Mouse (Mus musculus) cerebellum, adult 18-20 months (tissue): ENCODE results near the gene Stard13.

Experiments used
- DNase-seq, 2 experiments: peaks; one replicate each; pipeline ENCODE4 v3.0.0; 2021

Gene Stard13

DNA sequence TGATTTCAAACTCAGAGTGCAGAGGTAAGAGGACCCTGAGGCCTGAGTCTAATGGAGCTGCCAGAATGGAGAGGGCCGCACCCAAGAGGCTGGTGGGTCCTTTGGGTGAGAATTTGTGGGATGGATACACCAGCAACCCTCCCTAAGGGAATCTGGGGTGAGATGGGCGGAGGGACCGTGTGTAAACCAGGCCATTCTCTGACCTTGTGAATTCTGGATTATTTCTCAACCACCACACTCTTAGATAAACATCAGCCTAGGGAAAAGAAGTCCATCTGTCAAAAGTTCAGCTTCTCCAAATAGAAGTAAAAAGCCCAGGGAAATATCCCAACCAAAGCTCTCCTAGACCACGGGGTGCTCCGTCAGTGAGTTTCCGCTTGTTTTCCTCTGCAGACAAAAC is 137.6 kb downstream of the Stard13 start:
- no peak for DNase-seq

DNA sequence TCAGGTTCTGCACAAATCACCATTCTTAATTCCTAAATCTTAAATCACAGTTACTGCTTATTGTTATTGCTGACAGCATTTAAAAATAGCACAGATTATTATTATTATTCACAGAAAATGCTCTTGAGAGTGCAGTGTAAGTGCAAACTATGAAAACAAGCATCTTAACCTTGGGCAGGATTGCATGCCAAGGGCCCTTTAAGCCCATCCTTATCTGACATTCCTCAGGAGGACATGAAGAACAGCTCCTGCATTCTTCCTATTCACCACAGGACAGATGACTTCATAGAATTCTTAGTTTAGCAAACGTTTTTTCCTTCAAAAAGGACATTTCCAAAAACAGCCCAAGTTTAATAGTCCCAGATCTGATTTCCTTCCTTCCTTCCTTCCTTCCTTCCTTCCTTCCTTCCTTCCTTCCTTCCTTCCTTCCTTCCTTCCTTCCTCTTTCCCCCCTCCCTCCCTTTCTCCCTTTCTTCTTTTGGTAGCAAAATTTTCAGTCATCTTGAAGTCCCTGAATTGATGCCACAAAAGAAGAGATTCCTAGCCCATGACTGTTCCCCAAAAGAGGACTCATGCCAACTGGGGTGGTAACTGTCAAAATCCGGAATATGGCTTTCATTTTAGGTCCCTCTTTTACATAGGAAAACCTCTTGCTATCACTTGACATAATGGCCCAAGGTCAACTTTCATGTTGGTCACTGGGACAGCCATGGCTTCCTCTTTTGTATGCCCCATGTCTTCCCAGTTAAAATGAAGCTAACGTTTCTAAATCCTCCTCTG is 140.6 kb downstream of the Stard13 start:
- DNase-seq, result no peak

DNA sequence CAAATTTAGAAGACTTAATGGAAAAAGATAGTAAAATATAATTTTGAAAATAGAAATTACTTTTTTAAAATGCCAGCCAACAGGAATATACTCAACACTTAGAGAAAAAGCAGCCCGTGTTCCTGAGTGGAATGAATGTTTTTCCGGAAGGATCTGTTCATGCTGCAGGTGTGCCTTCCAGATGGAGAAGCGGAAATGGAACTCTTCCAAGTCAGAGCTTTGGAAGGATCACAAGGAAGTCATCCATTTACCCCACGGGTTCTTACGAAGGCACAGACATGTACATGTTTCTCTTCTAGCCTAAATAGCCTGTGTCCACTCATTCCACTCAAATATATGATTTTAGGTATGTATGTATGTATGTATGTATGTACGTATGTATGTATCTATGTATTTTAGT is 142.6 kb downstream of the Stard13 start:
- DNase-seq, result no peak

DNA sequence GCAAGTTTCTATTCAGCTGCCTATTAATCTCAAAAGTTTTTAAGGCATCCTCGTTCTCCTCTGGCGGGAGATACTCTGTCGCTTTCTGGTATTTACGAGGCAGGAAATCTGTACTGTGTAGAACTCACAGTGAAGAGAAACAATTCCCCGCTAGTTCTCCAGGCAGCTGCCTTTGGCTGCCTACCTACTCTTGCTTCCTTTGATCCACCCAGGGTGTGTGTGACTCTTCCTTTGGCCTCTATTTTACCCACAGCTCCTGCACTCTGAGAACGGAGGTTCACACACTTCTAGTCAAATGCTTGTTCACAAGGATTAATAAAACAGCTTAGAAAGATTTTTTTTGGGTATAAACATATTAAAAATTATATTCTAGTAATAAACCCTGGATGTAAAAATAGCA is 144.4 kb downstream of the Stard13 start:
- no peak for DNase-seq

DNA sequence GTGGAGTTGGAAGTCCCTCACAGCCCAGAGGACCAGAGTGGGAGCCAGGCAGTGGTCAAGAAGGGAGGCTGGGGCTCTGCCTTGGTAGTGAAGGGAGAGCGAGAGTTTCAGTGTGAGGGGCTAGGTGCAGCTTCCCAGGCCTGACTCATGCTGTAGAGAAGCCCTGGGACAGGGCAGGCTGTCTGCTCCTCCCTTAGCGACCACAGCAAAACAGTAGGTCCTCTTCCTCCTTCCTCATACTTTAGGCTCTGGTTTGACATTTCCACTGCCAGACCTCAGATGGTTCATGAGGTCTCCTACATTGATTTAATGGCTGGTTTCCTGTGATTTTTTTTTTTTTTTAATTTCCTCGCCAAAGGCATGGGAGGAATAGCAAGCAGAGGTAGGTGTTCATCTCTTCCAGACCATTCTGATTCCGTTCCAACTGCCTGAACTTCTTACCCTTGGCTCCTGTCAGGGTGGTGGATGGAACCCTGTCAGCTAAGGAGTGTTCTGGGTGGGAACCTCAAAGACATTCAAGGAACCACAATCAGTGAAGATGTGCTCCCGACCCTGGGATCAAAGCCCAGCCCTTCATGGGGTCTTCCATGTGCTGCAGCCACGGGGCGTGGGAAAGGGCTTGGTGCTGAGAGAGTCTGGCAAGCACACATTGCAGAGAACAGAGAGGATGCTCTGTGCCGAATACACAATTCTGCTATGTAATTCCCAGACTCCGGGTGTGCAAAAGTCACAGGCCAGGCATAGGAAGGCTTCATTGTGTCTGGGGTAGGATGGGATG is 147.0 kb downstream of the Stard13 start:
- DNase-seq, result no peak

DNA sequence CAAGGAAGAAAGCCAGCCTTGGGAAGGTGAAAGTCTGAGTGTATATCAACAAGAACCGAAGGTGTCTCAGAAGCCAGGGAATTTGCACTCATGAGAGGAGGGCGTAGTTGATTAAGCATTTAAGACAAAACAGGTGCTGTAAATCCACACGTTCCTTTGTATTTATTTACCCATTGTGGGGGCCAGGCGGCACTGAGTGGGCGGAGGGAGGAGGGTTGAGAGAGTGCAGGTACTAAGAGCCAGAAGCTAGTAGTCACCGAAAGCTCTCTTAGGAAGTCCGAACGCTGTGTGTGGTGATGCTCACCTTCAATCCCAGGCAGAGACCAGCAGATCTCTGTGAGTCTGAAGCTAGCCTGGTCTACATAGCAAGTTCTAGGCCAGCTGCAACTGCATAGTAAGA is 147.9 kb downstream of the Stard13 start:
- DNase-seq, result no peak

DNA sequence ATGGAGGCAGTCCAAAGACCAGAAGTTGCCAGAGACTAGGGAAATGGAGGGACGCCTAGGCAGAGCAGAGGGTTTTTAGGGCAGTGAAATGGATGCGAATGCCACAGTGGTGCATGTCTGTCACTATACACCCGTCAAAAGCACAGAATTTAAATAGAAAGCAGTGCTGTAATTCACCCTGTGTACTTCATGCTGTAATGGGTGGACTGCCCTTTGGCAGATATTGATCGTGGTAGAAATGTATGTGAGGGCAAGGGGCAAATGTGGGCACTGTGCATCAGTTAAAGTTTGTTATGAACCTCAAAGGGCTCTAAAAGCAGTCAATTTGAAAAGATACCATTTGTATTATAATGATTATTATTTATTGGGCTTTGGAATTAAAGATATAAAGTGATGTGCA is 153.4 kb downstream of the Stard13 start:
- no peak for DNase-seq

DNA sequence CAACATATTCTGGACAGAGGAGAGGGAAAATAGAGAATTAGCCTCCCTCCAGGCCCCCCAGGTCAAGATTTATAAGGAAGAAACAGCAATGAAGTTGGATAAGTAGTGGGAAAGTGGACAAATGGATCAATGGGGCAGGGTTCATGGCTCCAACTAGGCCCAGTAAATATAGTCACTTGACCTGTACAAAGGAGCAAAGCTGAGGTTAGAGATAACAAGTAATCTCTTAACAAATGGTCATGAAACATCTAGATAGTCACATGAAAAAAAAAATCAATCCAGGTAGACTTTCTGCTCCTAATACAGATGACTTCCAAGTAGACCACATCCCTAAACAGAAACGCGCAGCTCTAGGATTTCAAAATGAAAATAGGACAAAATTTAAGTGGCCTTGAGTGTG is 155.7 kb downstream of the Stard13 start:
- no peak for DNase-seq

DNA sequence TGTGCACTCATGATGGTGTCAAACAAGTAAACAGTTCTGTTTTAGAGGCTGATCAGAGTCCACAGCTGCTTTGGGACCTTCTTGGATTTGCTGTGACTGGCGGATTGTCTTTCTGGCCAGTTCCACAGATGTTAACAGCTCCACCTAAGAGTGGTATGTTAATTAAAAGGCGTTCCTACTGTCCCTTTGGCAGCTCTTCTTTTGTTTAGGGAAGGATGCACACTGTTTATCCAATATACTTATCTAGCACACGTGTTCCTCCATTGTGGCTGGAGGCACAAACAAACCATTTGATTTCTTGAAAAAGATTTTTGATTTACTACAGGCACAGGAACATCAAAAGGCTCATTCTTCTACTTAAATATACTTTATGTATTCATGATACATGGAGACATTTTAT is 156.7 kb downstream of the Stard13 start:
- DNase-seq, result no peak

DNA sequence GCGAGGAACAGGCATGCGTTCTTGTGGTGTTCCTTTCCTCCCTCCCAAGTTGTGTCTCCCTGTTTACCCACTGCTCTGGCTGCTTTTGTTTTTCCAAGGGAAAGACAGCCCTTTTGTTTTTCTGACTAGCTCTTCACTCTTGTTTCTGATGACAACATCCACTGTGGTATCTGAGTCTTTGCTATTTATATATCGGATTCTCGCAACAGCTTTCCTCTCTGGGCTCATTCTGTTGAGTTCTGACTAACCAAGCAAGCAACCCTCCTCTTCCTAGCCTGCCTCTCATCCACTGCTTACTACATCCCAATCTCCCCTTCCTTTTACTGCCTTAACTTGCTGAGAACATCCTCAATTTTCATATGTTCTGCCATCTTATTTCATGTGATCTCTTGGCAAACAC is 159.4 kb downstream of the Stard13 start:
- DNase-seq, result no peak

DNA sequence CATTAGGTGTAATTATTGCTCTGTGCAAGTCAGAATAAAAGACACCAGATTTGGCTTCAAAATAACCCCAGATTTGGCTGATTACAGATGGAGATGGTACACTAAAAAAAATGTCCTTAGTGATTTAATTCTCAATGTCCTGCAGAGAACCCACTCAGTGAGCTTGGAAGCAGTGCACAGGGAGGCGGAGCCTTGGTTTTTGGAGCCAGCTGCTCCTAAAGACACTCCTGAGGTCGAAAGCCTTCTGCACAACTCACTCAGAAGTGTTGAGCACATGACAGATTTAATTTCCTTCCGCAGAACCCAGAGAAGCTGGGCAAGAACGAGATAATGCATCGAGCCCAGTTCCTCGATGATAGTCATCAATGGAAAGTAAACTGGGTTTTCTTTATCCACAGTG is 162.2 kb downstream of the Stard13 start:
- no peak for DNase-seq

DNA sequence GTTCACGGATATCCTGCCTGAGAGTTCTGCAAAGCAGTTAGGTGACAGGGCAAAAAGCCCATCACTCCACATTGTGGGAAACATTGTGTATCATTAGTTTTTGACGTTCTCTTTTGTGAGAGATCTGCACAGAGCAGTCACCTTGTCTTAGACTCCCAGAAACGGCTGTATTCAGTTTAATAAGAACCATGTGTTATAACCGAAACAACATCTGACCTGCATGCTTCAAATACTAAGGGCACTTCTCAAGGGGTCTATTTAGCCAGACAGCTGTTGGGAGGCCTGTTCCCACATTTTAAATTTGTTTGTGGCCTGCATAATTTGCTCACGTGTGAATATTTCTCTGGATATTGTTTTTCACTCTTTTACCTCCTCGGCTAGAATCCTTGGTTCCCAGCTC is 162.7 kb downstream of the Stard13 start:
- DNase-seq, result no peak

DNA sequence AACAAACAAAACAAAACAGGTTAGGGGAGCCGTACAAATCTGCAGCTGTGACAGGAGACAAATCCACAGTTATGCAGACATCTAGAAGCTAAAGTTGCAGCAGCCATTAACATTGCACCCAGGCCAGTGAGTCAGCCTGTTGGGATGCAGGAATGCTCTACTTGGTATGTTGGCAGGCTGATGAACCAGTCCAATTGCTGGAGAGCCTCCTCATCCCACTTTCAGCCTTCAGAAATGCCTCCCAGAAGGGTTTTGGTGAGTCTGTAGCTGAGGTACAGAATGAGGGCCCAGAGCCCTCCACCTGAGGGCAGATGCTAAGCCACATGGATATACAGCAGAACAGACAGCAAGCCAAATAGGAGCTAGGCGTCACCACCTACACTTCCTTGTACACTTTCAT is 164.1 kb downstream of the Stard13 start:
- DNase-seq, result no peak

DNA sequence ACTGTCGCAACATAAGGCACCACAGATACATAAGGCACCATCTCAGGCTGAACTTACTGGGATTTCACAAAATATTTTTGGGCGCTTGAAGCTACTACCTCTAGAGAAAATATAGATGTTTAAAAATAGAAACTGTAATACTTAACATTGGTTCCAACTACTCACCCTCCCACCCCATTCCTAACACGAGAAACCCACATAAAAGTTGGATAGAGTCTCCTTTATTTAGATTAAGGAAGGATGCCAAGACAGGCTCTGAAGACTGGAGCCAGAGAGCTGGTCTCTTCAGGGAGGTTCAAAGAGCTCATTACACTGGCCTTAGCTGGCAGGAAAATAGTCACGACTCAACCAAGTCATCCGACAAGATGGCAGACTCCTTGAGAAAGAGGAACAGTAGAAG is 167.6 kb downstream of the Stard13 start:
- no peak for DNase-seq

DNA sequence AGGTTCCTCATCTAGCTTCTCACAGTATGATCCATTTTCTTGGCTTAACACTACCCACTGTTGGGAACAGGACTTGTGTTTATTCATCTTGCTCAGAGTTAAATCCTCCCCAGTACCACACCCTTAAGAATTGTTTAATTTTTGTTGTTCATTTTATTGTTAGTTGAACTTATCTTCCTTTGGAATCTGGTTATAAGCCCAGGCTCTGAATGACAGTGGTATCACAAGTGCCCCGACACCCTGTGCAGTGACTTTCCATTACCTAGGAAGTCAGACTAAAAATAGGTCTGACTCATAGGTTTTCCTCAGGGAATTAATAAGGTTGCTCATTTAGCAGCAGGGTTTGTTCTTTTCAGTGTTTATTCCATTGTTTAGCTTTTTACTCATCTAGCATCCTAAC is 168.4 kb downstream of the Stard13 start:
- no peak for DNase-seq

DNA sequence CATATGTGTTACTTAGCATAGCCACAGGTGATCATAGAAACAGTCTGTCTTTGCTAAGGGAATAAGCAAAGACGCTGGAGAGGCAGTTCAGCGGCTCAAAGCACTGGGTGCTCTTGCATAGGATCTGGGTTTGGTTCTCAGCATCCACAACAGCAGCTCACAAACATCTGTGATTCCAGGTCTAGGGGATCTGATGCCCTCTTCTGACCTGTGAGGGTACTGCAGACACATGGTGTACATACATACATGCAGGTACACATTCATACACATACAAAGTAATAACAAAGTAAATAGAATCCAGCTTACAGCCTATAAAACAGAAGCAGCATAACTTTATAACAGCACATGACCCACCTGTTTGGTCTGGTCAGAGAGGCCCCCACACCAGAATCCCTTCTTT is 171.7 kb downstream of the Stard13 start:
- DNase-seq, result no peak

DNA sequence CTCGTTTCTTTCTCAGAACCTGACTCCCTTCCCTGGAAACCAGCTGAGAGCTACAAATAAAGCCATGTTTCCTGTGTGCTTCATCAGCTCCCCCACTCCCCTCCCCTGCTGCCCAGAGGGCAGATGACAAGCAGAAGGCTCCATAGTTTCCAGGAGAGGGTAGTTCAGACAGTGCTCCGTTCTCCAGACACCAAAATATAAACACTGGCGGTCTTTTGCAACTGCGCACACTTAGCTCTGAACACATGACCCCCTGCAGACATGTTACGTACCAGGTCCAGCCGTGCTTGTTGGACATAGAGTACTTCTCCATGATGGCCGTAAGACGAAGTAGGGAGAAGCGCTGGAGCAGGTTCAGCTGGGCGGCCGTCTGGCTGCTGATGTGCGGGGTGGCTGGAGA is 173.2 kb downstream of the Stard13 start:
- DNase-seq, result no peak

DNA sequence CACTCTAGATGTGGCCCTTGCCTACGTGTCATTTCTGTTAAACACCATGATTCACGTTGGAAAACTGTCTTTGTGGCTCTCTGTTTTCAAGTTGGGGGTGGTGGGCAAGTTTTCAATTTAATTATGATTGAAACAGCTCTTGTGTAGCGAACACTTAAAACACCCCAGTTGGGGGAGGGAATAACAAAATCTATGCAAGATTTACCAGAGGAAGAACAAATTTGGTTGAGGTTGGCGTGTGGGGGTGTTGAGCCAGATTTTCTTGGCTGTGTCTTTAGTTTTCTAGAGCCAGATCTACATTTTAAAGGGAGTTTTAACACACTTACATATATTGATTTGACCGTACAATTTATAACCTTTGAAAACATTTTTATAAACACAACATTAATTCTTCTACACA is 173.9 kb downstream of the Stard13 start:
- DNase-seq, result no peak

DNA sequence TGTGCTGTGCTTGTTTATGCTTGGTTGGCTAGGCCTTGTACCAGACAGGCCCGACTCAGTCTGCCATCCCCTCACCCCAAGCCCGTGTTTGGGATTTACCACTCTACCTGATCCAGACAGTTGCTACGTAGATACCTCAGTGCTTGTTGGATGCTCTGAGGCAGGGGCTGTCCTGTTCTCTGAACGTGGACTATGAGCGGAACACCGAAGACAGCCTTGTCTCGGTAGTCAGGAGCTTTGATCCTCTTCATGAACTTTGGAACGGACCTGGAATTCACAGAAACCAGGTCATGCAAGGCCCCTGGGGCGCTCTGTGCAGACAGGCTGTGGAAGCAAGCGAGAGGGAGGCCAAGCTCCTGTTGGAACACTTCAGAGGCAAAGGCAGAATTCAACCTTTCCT is 174.3 kb downstream of the Stard13 start:
- peak in 1 of 2 experiments; percentile 6 for DNase-seq

DNA sequence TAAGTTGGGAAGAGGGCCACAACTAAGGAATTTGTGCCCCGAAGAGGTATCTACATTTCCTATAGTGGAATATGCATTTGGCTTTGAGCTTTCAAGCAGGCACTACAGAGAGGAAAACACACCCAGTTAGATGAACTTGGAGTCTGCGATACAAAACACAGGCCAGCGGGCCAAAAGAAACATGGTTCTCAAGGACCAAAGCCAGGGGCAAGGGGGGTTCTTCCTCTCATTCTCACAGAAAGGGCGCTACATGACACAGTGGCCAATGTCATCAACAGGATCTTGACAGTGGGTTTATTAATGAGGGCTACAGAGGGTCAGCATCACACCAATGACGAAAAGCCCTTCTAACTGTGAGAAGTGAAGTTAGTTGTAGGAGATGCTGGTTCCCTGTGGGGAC is 175.9 kb downstream of the Stard13 start:
- no peak for DNase-seq

DNA sequence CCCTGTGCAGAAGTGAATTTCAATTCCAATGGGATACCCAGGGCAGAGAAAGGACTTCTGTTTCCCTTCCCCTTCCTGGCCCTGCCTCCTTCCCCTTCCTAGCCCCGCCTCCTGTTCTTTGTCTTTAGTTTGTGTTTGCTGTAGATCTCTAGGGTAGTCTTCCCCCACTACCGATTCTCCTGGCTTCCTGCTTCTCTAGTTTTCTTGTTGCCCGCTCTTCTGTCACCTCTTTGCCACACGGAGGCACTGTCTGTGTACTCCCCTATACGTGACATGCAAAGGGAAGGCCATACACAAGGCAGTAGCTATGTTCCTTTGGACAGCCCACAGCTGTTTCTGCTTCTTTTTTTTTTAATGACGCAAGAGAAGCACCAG is 176.7 kb downstream of the Stard13 start:
- no peak for DNase-seq

DNA sequence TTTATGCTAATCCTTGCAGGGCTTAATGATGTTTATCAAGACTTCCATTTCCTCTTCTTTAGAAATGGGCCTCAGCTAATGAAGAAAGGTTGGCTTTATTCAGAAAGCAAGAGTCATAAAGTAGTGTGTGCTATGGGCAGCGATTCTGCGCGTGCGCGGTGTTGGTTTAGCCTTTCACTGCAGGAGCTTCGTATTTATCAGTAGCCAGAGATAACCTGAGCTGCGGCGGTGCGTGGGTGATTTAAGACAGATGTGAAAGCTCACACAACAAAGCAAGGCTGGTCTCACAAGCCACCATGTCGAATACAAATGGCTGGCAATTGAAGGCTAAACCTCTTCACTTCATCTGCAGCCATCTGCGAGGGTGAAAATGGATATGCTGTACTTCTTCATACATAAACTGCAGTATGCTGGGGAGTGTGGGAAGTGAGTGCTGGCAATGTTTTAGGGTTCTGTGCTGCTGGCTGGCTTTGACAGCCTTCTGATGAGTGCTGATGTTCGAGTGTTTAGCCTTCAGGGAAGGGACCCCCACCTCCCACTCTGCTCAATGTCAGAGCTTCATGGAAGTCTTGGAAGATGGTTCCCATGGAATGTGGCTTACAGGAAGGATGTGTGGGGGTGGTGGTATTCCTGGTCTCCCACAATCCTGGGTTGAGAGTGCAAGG is 177.2 kb downstream of the Stard13 start:
- no peak for DNase-seq

DNA sequence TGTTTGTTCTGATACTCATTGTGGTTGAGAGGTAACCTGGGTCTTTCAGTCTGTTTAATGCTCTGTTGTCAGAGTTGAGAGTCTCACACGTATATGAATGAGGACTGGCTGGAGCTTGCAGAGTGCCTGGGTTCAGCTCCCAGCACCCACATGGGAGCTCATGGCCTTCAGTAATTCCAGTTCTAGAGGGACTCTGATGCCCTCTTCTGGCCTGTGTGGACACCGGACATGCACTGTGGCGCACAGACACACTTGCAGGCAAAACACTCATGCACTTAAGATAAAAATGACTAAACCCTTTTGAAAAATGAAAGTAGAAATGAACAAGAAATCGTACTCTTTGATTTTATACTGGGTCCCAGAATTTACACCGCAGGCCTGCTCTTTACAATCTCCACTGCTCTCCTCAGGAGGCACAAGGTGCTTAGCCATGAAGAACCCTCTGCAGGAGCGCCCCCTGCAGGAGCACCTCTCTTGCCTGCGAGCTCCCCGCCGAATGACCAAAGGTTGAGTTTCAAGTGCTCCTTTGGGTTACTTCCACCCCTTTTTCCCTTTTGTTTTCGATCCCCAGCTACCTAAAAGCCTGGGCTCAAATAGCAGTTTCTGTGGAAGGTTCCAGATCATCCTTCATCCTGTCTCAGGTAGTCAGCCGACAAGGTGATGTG is 178.1 kb downstream of the Stard13 start:
- no peak for DNase-seq

DNA sequence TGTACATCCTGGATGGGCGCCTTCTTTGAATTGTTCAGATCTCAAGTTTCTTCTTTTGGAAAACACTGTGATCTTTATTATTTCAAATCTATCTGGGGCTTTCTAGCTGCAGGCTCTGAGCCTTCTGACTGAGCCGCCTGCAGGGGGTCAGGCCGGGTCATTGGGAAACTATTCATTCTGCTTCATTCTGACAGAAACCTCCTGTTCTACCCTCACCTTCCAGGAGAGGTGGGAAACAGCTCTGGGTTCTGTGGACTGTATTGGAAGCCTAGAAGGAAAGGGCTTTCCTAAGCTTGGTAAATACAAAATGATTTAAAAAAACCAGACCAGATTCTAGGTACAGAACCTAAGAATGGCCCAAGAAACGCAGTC is 178.9 kb downstream of the Stard13 start:
- no peak for DNase-seq
